Mouse (Mus musculus) c-Kit-negative CD71-positive TER-119-positive erythroid progenitor cells, embryonic 14.5 days (primary cell): Measurements from ENCODE around the gene Cdkn1a.
"Not testable (repeated sequence)": the region's sequence is repeated elsewhere in the genome, so short reads cannot be mapped to it uniquely, and the experiment has no call there.

ENCODE experiments used
- DNase-seq: peaks from one replicate; pipeline ENCODE4 v3.0.0-alpha.2; 2013; ENCODE audit warnings: low read depth, low spot score

Gene Cdkn1a

GRCm38 (mm10) chr17:29081618-29082381 lies 9.0 kb upstream of the Cdkn1a start:
- no peak for DNase-seq

- no peak for DNase-seq
Measured at GRCm38 (mm10) chr17:29083586-29083985, 7.2 kb upstream of the Cdkn1a start.

DNA sequence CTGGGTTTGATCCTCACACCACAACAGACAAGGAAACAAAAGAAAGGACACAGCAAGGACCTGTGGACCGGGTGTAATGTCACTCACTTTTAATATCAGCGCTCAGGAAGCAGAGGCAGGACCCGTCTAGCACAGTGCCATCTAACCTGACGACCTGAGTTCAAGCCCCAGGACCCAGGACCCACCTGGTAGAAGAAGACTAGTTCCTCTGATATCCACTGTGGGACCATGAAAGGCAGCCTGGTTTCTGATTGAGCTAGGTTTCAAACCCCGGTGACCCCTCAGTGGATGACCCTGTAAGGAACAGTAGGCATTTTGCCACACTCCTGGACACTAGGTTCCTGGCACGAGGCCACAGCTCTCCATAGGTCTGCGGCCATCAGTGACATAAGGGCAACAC lies 6.1 kb upstream of the Cdkn1a start:
- no peak for DNase-seq

DNA sequence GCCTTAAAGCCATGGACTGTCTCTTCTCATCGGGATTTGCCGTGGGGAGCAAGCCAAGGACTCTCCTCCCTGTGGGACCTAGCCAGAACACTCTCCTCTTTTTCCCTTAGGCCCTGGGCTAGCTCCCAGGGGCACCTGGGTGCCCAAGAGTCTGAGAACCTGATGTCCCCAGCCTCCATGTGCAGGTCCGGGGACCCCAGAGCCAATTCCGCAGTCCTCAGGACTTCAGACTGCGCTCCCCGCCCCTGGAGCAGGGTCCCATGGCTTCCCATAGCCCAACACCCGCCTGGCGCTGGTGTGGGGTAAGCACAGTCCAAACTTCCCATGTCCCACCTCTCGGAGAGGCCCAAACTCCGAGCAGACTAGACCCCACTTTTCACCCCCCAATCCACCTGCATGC lies 5.5 kb upstream of the Cdkn1a start:
- no peak for DNase-seq

- no peak for DNase-seq
Measured at GRCm38 (mm10) chr17:29086916-29087315, 3.9 kb upstream of the Cdkn1a start.

- no peak for DNase-seq
Measured at GRCm38 (mm10) chr17:29091348-29091944, 670 bp downstream of the Cdkn1a start.

- no peak for DNase-seq
Measured at GRCm38 (mm10) chr17:29092497-29092896, 1.7 kb downstream of the Cdkn1a start.

DNA sequence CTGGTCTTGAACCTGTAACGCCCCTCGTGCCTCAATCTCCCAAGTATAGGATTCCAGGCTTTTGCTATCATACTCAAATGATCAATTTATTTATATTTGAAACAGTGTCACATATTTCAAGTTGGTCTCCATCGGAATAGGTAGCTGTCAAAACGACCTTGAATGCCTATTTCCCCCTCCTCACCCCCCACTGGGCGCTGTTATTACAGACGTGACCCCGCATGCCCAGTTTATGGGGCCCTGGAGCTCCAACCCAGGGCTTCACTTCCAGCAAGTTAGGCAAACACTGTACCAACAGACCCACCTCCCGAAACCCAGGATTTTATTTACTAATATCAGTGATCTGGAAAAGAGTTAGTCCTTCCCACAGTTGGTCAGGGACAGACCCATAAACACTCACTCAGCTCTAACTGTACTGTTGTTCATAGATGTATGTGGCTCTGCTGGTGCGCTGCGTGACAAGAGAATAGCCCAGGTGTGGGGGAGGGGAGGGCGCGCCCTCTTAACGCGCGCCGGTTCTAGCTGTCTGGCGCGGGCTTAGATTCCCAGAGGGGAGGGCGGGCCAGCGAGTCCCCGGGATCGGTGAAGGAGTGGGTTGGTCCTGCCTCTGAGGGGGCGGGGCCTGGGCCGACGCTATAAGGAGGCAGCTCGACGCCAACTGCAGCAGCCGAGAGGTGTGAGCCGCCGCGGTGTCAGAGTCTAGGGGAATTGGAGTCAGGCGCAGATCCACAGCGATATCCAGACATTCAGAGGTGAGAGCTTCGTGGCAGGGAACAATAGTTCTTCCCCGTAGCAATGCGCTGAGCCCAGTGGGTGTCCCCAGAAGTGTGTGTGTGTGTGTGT lies 2.6 kb downstream of the Cdkn1a start:
- peak; percentile 70 for DNase-seq

DNA sequence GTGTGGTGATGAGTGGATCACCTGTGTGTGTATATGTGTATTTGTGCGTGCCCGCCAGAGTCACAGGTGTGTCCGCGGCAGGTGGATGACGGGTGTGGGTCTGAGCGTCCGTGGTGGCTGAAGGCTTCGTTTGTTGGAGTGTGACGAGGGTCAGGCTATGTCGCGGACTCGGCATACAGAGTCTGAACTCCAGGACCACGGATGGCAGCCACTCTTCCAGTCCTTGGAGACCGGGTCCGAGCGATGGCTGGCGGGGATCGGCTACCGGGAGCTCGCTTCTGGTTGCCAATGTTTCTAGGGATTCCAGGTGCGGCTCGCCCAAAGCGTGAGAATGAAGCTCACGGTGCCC lies 3.2 kb downstream of the Cdkn1a start:
- no peak for DNase-seq

DNA sequence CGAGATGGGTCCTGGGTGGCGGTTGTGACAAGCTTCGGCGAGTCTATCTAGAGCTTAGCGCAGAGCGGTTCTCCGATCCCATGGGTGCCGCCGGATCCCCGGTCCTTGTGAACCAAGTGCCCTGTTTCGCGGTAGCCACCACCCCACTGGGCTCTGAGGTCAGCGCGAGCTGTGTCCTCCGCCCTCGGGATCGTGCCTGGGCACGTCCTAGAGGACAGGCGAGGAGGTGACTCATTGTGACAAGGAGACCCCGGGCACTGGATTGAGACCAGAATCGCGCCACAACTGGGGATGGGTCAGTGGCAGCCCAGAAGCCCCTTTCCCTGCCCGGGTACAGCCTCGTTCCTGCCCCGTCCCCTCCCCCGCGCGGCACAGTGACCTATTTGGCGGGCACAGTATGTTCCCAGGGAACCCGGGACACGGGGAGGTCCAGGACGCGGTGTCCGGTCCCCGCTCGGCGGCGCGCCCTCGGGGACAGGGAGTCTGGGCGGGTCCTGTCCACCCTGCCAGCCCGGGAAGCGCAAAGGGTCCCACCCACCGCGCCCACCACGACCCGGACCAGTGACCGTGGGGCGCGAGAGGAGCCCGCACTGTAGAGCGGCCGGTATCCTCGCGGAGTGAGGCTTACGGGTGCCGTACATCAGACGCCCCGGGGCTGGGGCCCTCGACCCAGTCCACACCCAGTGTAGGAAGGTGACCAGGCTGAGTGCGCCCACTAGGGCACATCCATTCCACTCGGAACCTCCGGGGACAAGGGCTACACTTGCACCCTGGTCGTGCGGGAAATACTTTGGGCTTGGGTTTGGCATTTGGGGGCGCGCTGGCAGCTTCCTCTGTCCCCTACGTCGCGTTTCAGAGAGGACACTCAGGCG lies 3.8 kb downstream of the Cdkn1a start:
- DNase-seq, result no peak

GRCm38 (mm10) chr17:29095201-29095733 lies 4.5 kb downstream of the Cdkn1a start:
- peak; percentile 80 for DNase-seq

DNA sequence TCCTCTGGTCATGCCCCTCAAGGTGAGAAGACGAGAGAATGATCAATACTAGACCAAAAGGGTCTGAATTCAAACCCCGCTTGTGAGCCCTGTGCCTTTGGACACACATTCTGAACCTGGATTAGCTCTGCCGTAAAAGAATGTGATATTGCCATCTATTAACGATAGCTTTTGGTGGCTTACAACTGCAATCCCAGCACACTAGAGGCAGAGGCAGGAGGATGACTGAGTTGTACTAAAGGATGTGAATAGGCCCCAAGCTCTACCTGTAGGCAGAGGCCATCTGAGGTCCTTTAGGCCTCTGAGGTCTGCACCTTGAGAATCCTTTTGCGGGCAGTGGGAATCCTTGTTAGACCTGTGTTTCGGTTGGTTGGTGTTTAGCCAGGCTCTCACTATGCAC lies 5.5 kb downstream of the Cdkn1a start:
- DNase-seq, result no peak

DNA sequence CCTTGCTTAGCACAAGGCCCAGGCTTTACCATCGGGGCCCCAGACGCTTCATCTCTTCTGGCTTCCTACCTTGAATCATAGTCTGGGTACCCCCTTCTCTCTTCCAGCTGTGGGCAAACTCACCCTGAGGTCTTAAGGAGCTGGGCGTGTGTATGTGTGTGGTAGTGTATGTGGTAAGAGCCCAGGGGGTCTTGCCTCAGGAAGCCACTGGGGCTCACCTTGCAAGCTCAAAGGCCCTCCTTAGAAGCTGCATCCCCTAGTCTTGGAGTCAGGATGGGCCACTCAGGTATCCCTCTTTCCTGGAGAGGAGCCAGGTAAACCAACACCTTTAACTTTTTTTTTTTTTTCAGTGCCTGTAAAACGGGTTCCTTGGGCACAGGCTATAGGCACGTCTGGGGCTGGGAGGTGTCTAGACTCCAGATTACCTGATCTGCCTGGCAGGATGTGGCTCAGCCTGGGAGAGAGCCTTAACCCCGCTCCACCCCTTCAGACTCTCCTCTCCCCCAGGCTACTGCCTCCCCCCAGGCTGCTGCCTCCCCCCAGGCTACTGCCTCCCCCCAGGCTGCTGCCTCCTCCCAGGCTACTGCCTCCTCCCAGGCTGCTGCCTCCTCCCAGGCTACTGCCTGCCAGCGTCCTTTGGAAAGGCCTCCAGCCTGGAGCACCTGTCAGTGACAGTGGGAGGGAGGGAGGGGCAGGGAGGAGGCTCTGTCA lies 6.2 kb downstream of the Cdkn1a start:
- no peak for DNase-seq

GRCm38 (mm10) chr17:29098291-29098690 lies 7.5 kb downstream of the Cdkn1a start:
- no peak for DNase-seq

DNA sequence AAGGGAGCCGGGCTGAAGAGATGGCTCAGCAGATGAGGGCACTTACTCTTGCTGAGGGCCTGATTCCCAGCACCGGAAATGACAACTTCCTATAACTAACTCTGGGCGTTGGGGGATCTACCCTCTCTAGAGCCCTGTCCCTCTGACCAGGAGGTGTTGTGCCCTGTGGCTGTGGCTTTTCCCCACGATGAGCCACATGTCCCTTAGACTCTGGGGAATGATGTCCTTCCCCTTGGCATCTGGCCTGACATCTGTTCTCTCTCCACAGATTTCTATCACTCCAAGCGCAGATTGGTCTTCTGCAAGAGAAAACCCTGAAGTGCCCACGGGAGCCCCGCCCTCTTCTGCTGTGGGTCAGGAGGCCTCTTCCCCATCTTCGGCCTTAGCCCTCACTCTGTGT lies 8.3 kb downstream of the Cdkn1a start:
- DNase-seq, result no peak

DNA sequence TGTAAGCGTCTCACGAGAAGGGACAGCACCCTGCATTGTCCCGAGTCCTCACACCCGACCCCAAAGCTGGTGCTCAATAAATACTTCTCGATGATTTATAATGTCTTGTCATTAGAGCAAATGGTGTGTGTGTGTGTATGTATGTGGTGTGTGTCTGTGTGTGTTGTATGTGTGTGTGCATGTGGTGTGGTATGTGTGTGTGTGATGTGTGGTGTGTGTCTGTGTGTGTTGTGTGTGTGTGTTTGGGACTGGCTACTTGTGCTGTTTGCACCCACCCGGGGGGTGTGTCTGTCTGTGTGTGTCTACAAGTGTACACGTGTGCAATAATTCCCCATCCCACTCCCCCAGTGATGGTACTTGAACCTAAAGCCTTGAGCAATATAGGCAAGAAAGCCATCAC lies 9.9 kb downstream of the Cdkn1a start:
- no peak for DNase-seq

DNA sequence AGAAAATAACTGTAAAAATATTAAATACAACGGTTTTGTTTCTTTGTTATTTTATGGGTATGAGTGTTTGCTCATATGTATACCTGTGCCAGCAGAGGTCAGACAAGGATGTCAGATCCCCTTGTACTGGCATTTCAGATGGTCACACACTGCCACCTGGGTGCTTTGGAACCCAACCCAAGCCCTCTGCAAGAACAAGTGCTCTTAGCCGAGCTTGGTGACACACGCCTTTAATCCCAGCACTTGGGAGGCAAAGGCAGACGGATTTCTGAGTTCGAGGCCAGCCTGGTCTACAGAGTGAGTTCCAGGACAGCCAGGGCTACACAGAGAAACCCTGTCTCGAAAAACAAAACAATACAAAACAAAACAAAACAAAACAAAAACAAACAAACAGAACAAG lies 19.6 kb downstream of the Cdkn1a start:
- not testable (repeated sequence) for DNase-seq

GRCm38 (mm10) chr17:29111332-29111731 lies 20.6 kb downstream of the Cdkn1a start:
- no peak for DNase-seq

- DNase-seq, result no peak
Measured at GRCm38 (mm10) chr17:29113591-29114352, 23.0 kb downstream of the Cdkn1a start, which contains the start of gene Rab44. TSS of gene Rab44 (plus strand) at chr17:29114145.

- DNase-seq, result no peak
Measured at GRCm38 (mm10) chr17:29116023-29116422, 25.2 kb downstream of the Cdkn1a start.
